Mouse (Mus musculus): Measurements from ENCODE around the gene Csf3r.

GRCm38 (mm10) chr4:125983279-125983678, 41.1 kb upstream of the Csf3r start:
- TF ChIP-seq CTCF (IDR thresholded peaks at IDR 0.05; ENCODE audit: insufficient read depth, low read depth, low read length) (no peak), POLR2A (IDR thresholded peaks at IDR 0.05; ENCODE audit: insufficient read depth, low read depth, low read length) (no peak)
